Mouse (Mus musculus) cerebellum, adult 9-11 months (tissue): ENCODE results near the gene Sept4.

Experiments used
- DNase-seq: peaks from one replicate; pipeline ENCODE4 v3.0.0; 2022

The Sept4 gene

DNA sequence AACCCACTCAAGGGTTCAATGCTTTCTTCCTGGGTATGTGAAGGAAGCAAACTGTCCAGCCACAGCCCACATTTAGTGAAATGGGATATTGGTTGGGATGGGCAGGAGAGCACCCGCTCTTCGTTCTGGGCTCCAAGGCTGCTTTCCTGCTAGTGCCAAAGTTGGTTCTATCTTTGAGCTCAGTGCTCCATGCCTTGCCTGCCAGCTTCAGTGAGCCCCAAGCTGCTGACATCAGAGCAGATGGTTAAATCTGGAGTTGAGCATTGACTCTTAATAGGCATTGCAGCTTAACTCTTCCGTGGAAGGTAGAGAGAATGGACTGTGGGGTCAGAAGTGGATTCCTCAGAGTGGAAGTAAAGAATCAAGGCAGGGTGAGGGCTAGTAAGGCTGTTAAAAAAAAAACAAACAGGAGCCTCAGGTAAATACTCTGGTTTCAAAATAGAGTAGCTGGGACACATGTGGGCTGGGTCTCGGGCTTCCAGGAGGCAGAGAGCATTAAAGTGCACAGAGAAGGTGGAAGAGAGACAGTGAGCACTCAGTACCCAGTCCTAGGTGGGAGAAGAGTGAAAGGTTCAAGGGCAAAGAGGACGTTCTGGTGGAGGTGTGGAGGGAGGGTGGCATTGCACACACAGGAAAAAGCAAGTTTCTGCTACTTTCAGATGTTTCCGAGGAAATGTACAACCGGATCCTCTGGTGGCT is at the start of gene Sept4:
Gene Sept4, plus strand, starts transcription at position 649 of the 699 bp plus-strand sequence.
- no peak for DNase-seq

- peak; percentile 29 for DNase-seq
These were observed 49.4 kb upstream of the Sept4 start for GRCm38 (mm10) chr11:87519260-87519659.

GRCm38 (mm10) chr11:87523466-87523865 is 45.2 kb upstream of the Sept4 start:
- no peak for DNase-seq

GRCm38 (mm10) chr11:87523967-87524366 is 44.7 kb upstream of the Sept4 start:
- no peak for DNase-seq

GRCm38 (mm10) chr11:87524780-87525179 is 43.9 kb upstream of the Sept4 start:
- no peak for DNase-seq

- no peak for DNase-seq
These were observed 41.3 kb upstream of the Sept4 start for GRCm38 (mm10) chr11:87527364-87527763.

DNA sequence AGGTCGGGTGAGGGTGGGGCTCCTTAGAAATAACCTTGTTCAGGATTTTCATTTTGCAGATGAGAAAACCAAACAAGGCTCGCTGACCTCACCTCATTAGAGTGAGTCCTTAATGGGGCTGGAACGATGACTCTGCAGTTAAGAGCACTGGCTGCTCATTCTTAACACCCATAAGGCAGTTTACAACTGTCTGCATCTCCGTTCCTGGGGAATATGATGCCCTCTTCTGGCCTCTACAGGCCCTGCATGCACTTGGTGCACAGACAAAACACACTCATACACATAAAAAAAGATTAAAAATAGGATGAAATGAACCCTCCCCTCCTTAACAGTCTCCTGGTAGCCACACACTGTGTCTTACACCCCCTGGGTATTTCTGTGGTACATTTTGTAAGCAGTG is 40.7 kb upstream of the Sept4 start:
- no peak for DNase-seq

GRCm38 (mm10) chr11:87531695-87532094 is 37.0 kb upstream of the Sept4 start:
- no peak for DNase-seq

DNA sequence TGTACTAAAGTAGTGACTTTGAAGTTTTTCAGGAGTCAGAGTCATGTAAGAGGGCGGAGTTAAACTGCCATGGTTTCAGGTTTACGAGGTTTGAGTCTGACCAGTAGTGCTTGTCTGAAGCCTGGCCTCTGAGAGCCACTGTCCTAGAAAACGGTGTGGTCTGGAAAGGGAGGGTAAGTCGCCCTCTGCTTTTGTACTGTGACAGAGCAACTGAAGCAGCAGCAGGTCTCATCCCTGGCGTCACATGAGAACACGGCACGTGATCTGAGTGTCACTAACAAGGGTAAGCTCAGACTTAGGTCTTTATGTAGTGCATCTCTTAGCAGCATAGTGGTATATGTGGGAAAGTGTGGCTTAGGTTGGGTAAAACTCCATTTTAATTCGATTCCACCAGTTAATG is 26.4 kb upstream of the Sept4 start:
- no peak for DNase-seq

DNA sequence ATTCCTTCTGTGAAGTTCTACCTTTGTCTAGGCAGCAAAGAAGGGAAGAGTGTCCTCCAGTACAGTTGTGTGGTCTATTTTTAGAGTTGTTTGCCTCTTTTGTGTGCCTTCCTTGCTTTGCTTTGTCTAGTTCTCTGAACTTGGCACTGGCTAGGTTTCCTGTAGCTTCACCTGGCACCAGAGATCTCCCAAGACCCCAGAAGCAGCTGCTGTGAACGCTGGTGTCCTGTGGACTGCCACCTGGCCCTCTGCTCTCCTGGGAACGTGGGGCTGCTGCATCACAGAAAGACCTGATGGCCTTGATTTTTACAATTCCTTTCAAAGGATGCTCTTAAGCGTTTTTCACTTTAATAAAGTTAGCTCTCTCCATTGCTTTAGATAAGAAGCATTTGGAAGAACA is 25.8 kb upstream of the Sept4 start:
- DNase-seq: peak; percentile 45

GRCm38 (mm10) chr11:87553342-87553741 is 15.4 kb upstream of the Sept4 start:
- DNase-seq: no peak

GRCm38 (mm10) chr11:87554386-87554785 is 14.3 kb upstream of the Sept4 start:
- DNase-seq: no peak

- DNase-seq: no peak
These were observed 13.5 kb upstream of the Sept4 start for GRCm38 (mm10) chr11:87555106-87555703.

GRCm38 (mm10) chr11:87561208-87561607 is 7.5 kb upstream of the Sept4 start:
- no peak for DNase-seq

- DNase-seq: no peak
These were observed 2.2 kb upstream of the Sept4 start, which contains the start of gene Gm11492 for GRCm38 (mm10) chr11:87566501-87566900. Gm11492 (plus strand) TSS chr11:87566653.

DNA sequence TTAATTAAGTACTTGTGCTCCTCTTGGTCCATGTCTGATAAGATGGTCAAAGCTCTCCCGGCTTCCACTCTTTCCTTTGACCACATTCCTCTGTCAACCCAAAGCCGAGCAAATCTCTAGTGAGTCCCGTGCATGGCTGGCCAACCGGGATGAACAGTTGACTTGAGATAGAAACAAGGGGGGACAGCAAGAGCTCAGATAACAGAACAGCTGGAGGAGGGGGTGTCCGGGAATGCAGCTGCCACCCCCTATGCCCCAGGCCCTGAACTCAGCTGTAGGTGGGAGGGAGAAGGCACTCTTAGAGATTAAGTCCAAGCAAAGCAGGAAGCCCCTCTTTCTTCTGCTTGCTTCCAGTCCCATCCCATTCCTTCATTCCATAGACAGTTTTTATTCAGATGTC is 2.0 kb downstream of the Sept4 start:
- no peak for DNase-seq

- no peak for DNase-seq
These were observed 2.8 kb downstream of the Sept4 start for GRCm38 (mm10) chr11:87571361-87571950.

DNA sequence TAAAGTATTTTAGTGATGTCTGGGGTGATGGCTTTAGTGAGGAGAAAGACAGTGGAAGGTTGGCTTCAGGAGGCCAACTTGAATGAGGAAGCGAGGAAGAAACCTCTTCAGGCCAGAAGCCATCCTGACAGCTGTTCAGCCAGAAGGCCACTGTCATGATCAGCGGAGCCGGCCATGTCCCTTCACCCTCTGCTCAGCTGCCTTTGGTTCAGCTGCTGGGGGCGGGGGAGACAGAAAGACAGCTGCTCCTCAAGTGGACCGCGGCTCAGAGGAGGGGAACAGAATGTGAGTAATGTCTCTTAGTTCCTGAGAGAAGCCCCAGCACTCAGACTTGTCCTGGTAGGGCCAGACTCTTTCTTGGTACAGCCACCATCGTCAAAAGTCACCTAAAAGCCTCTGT is 5.0 kb downstream of the Sept4 start:
- DNase-seq: no peak

DNA sequence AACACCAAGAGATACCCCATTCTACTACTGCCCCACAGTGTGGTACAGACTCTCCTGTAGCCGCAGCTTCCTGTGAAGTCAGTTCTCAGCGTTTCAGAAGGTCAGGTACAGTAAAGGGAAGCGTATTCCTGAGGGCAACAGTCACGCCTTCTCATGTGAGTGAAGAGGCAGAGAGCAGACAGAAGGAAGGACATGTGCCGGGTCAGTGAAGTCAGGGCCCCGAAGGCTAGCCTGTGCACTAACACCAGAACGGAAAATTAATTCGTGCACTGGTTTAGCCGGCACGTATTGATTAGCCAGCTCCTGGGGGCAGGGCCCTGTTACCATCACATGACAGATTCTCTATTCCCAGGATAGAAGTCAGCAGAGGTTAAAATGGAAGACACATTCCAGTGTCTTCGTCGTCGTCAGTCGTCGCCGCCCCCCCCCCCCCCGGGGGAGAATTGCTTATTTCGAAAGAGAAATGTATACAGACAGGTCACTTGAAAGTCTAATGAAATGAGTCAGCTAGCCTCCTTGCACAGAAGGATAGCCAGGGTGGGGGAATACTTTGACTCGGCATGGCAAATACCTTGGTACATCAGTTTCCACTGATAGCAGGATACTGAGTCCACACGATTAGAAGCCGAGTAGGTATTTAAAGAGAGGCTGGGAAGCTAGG is 5.9 kb downstream of the Sept4 start:
- no peak for DNase-seq

DNA sequence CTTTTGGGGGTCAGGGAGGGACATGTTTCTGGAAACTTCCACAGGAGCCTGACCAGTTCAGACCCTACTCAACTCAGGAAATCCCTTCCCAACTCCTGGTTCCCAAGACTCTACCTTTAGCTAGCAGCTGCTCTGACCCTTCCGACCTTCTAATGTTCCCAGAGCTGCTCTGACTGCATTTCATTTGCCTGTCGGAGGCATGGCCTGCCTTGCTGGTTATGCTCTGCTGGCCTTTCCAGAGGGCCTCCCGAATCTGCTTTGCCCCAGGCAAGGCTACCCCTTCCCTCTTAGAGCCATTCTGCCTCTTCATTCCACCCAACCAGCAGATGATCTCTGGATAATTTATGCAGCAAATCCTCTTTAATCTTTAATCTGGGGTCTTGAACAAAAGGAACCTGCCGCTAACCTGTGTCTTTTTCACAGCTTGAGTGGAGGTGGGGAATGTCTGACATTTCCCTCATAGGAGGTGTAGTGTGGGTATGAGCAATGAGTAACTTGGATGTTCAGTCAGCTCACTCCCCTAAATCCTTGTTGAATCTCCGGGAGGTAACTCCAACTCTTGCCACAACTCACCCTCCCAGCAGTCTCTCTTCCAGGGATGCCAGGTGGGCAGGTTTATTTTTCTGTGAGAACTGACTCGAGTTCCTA is 9.0 kb downstream of the Sept4 start:
- DNase-seq: peak; percentile 38

GRCm38 (mm10) chr11:87578249-87578962 is 9.7 kb downstream of the Sept4 start:
- DNase-seq: peak; percentile 90

DNA sequence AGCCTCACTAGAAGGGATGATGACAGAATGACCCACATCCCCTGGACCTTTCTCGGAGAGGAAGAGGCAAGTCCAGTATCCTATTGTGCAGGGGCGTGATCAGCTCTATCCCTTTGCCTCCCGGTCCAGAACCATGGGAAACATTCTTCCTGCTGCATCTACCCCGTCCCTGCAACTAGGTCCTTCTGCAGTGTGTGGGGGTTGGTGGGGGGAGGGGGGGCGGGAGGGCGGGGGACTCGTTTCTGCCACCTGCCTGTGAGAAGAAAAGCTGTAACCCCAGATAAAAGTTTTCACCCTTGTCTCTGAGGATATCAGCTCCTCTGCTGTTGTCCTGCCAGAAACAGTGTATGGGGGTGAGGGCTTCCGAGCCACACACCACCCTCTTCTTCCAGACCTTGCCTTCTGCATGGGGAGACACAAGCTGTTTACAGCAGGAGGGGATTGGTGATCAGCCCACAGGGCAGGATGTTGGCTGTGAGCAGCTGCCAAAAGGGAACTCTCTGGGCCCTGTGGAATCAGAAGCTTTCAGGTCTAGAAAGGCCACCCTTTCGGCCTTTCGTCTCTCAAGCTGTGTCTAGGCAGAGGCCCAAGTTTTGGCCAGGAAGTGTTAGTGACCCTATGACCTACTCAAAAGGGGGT is 10.4 kb downstream of the Sept4 start:
- peak; percentile 87 for DNase-seq
